Mouse (Mus musculus) limb, embryonic 15.5 days (tissue): ENCODE results near the gene Ggt7. TPM values are rescaled to one million over a fixed set of nuclear protein-coding genes. Genes with fewer than 3 reads are reported as not detected.

Experiments
- ATAC-seq: fragments of 200-750 bp; cut with Nextera tagmentation; 2 replicates; pipeline ENCODE4 v1.8.0; 2017; ENCODE audit warnings: low read depth, moderate TSS enrichment; ENCODE audit not compliant: insufficient number of reproducible peaks, low FRiP score, low TSS enrichment
- H3K27ac ChIP-seq: fragments of 300-500 bp; sonication (generic); 2 replicates; pipeline ENCODE4 v1.5.1; 2015; ENCODE audit warnings: moderate library complexity, mild to moderate bottlenecking, inconsistent platforms
- H3K27me3 ChIP-seq: fragments of 300-500 bp; sonication (generic); 2 replicates; pipeline ENCODE4 v1.6.1; 2015; ENCODE audit warnings: inconsistent platforms
- H3K36me3 ChIP-seq: fragments of 300-500 bp; sonication (generic); 2 replicates; pipeline ENCODE4 v1.6.1; 2015; ENCODE audit warnings: inconsistent platforms
- H3K4me1 ChIP-seq: fragments of 300-500 bp; sonication (generic); 2 replicates; pipeline ENCODE4 v1.6.1; 2015; ENCODE audit warnings: inconsistent platforms
- H3K4me2 ChIP-seq: fragments of 300-500 bp; sonication (generic); 2 replicates; pipeline ENCODE4 v1.6.1; 2015; ENCODE audit warnings: mild to moderate bottlenecking, inconsistent platforms
- H3K4me3 ChIP-seq: fragments of 300-500 bp; sonication (generic); 2 replicates; pipeline ENCODE4 v1.5.1; 2015; ENCODE audit warnings: mild to moderate bottlenecking, inconsistent platforms
- H3K9ac ChIP-seq: fragments of 300-500 bp; sonication (generic); 2 replicates; pipeline ENCODE4 v1.6.1; 2015; ENCODE audit warnings: inconsistent platforms
- H3K9me3 ChIP-seq: fragments of 300-500 bp; sonication (generic); 2 replicates; pipeline ENCODE4 v1.6.1; 2016; ENCODE audit warnings: inconsistent platforms
- WGBS: fragments of 180-500 bp; shearing (Covaris S2); methylation state at CpG from one replicate; pipeline ENCODE4 v1.1.7; 2015; 5-methylcytosine and 5-hydroxymethylcytosine counted together
- polyA plus RNA-seq: library from polyadenylated mRNA; unstranded; fragments of >200 nt; fragmentation: Nextera tagmentation; extraction: Ambion mirVana; gene quantifications from 2 replicates; pipeline ENCODE4 v1.2.1, GENCODE M21; 2015

Ggt7 gene
- polyA plus RNA-seq, 1 experiment from 2014 or later, result 5.6 TPM

GRCm38 (mm10) chr2:155537761-155538462, 19.9 kb upstream of the Ggt7 start:
- no peak for ATAC-seq
- Histone ChIP-seq H3K9me3 (no peaks in the 10 kb centered on the region), H3K36me3 (no peaks in the 10 kb centered on the region), H3K27ac (no peak overlapping the region), H3K27me3 (no peaks in the 10 kb centered on the region), H3K4me1 (no peaks in the 10 kb centered on the region), H3K9ac (no peak overlapping the region), H3K4me3 (no peak overlapping the region), H3K4me2 (no peak overlapping the region)
- 66% methylated on average over 5 of the region's 5 CpGs for WGBS

GRCm38 (mm10) chr2:155536292-155536691, 18.3 kb upstream of the Ggt7 start:
- ATAC-seq, result no peak
- Histone ChIP-seq H3K9me3 (no peaks in the 10 kb centered on the region), H3K27me3 (no peaks in the 10 kb centered on the region), H3K36me3 (no peaks in the 10 kb centered on the region), H3K27ac (no peak overlapping the region), H3K9ac (no peak overlapping the region), H3K4me3 (no peak overlapping the region), H3K4me2 (no peak overlapping the region), H3K4me1 (no peaks in the 10 kb centered on the region)

- no peaks in the 10 kb centered on the region for H3K36me3 ChIP-seq
- no peak overlapping the region for H3K4me3 ChIP-seq
- H3K4me2 ChIP-seq, result no peak overlapping the region
- no peak overlapping the region for H3K9ac ChIP-seq
- H3K9me3 ChIP-seq, result no peaks in the 10 kb centered on the region
- ATAC-seq, result no peak
- no peak overlapping the region for H3K27ac ChIP-seq
- H3K27me3 ChIP-seq, result no peaks in the 10 kb centered on the region
- WGBS, result 67% methylated on average over 5 of the region's 5 CpGs
- no peaks in the 10 kb centered on the region for H3K4me1 ChIP-seq
Observed at GRCm38 (mm10) chr2:155527367-155527766, 9.3 kb upstream of the Ggt7 start.

GRCm38 (mm10) chr2:155524378-155524777, 6.3 kb upstream of the Ggt7 start:
- 41% methylated on average over 1 of the region's 1 CpGs for WGBS
- ATAC-seq, result no peak

GRCm38 (mm10) chr2:155523706-155524105, 5.7 kb upstream of the Ggt7 start:
- Histone ChIP-seq H3K4me1 (peaks cover 3% of the 10 kb centered on the region; the same call in 1 of the 2 replicates), H3K36me3 (no peaks in the 10 kb centered on the region), H3K4me2 (no peak overlapping the region), H3K27me3 (no peaks in the 10 kb centered on the region), H3K27ac (no peak overlapping the region), H3K4me3 (no peak overlapping the region), H3K9ac (no peak overlapping the region), H3K9me3 (no peaks in the 10 kb centered on the region)
- ATAC-seq, result no peak
- WGBS, result 62% methylated on average over 5 of the region's 5 CpGs

More at GRCm38 (mm10) chr2:155524378-155524777, 6.3 kb upstream of the Ggt7 start:
- H3K4me1 ChIP-seq, result no peaks in the 10 kb centered on the region
- no peak overlapping the region for H3K4me3 ChIP-seq
- H3K4me2 ChIP-seq, result no peak overlapping the region
- H3K36me3 ChIP-seq, result no peaks in the 10 kb centered on the region
- H3K9ac ChIP-seq, result no peak overlapping the region
- H3K27ac ChIP-seq, result no peak overlapping the region
- no peaks in the 10 kb centered on the region for H3K9me3 ChIP-seq
- H3K27me3 ChIP-seq, result no peaks in the 10 kb centered on the region

- WGBS, result 25% methylated on average over 18 of the region's 18 CpGs
- Histone ChIP-seq H3K36me3 (no peaks in the 10 kb centered on the region), H3K4me2 (peak overlapping the region; percentile 72), H3K4me3 (peak overlapping the region; percentile 69), H3K27me3 (peaks cover 11% of the 10 kb centered on the region), H3K9ac (peak overlapping the region; percentile 45), H3K4me1 (peaks cover 24% of the 10 kb centered on the region), H3K9me3 (no peaks in the 10 kb centered on the region), H3K27ac (peak overlapping the region; percentile 71)
- no peak for ATAC-seq
Observed at GRCm38 (mm10) chr2:155518531-155519270, 664 bp upstream of the Ggt7 start.

- WGBS, result 10% methylated on average over 1 of the region's 1 CpGs
- no peak overlapping the region for H3K27ac ChIP-seq
- no peaks in the 10 kb centered on the region for H3K36me3 ChIP-seq
- H3K4me1 ChIP-seq, result peaks cover 26% of the 10 kb centered on the region
- no peak overlapping the region for H3K4me3 ChIP-seq
- no peak overlapping the region for H3K4me2 ChIP-seq
- no peak overlapping the region for H3K9ac ChIP-seq
- peaks cover 16% of the 10 kb centered on the region for H3K27me3 ChIP-seq
- H3K9me3 ChIP-seq, result no peaks in the 10 kb centered on the region
- no peak for ATAC-seq
Observed at GRCm38 (mm10) chr2:155515941-155516340, 2.1 kb downstream of the Ggt7 start.

- Histone ChIP-seq H3K4me1 (peaks cover 26% of the 10 kb centered on the region), H3K36me3 (no peaks in the 10 kb centered on the region), H3K27ac (no peak overlapping the region), H3K9me3 (no peaks in the 10 kb centered on the region), H3K9ac (peak overlapping the region; percentile 37), H3K4me3 (peak overlapping the region; percentile 45), H3K4me2 (peak overlapping the region; percentile 78), H3K27me3 (peaks cover 16% of the 10 kb centered on the region)
- under 1% methylated on average over 22 of the region's 23 CpGs for WGBS
- no peak for ATAC-seq
Observed at GRCm38 (mm10) chr2:155514666-155515065, 3.4 kb downstream of the Ggt7 start.

GRCm38 (mm10) chr2:155513543-155513942, 4.5 kb downstream of the Ggt7 start:
- Histone ChIP-seq H3K4me1 (peaks cover 21% of the 10 kb centered on the region), H3K27me3 (peaks cover 16% of the 10 kb centered on the region), H3K4me3 (no peak overlapping the region), H3K4me2 (no peak overlapping the region), H3K9ac (no peak overlapping the region), H3K9me3 (no peaks in the 10 kb centered on the region), H3K27ac (no peak overlapping the region), H3K36me3 (no peaks in the 10 kb centered on the region)
- WGBS, result 62% methylated on average over 5 of the region's 5 CpGs
- no peak for ATAC-seq

- Histone ChIP-seq H3K9me3 (no peaks in the 10 kb centered on the region), H3K4me3 (no peak overlapping the region), H3K36me3 (no peaks in the 10 kb centered on the region), H3K27me3 (peaks cover 16% of the 10 kb centered on the region), H3K9ac (no peak overlapping the region), H3K4me1 (peaks cover 16% of the 10 kb centered on the region), H3K4me2 (no peak overlapping the region), H3K27ac (no peak overlapping the region)
- 0 out of 2 replicates have a peak, but pooled peaks have one; percentile 31 for ATAC-seq
- 61% methylated on average over 4 of the region's 4 CpGs for WGBS
Observed at GRCm38 (mm10) chr2:155512479-155512878, 5.6 kb downstream of the Ggt7 start.

GRCm38 (mm10) chr2:155507721-155508470, 10.1 kb downstream of the Ggt7 start:
- H3K27me3 ChIP-seq, result no peaks in the 10 kb centered on the region
- no peak overlapping the region for H3K9ac ChIP-seq
- 69% methylated on average over 10 of the region's 10 CpGs for WGBS
- H3K4me1 ChIP-seq, result peaks cover 6% of the 10 kb centered on the region
- H3K4me2 ChIP-seq, result no peak overlapping the region
- ATAC-seq, result no peak
- H3K27ac ChIP-seq, result no peak overlapping the region
- H3K9me3 ChIP-seq, result no peaks in the 10 kb centered on the region
- H3K4me3 ChIP-seq, result no peak overlapping the region
- no peaks in the 10 kb centered on the region for H3K36me3 ChIP-seq

GRCm38 (mm10) chr2:155505811-155506210, 12.2 kb downstream of the Ggt7 start:
- H3K27me3 ChIP-seq, result no peaks in the 10 kb centered on the region
- no peaks in the 10 kb centered on the region for H3K9me3 ChIP-seq
- H3K36me3 ChIP-seq, result no peaks in the 10 kb centered on the region
- no peak overlapping the region for H3K27ac ChIP-seq
- no peak overlapping the region for H3K9ac ChIP-seq
- no peak overlapping the region for H3K4me3 ChIP-seq
- no peak for ATAC-seq
- WGBS, result 89% methylated on average over 9 of the region's 9 CpGs
- peaks cover 6% of the 10 kb centered on the region for H3K4me1 ChIP-seq
- no peak overlapping the region for H3K4me2 ChIP-seq
